Mouse (Mus musculus): Measurements from ENCODE around the gene Psmd2.

DNA sequence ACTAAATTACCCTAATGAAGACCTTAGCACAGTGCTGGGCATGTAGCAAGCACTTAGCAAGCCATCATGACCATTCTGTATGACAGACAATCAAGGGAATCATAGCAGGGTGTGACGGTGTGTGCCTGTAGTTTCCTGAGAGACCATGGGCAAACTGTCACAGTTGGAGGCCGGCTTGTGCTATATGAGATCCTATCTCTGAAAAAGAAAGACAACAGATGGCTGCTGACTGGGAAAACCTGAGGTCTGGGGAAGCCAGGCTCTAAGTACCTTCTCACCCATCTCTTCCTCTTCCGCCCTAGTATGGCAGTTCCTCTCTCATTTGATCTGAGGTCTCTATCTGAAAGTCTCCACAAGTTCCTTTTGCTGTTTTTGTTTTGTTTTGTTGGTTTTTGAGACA, 54.3 kb downstream of the Psmd2 start:
- TF ChIP-seq CTCF (IDR thresholded peaks at IDR 0.05; ENCODE audit: low read depth, low read length) (no peak), POLR2A (IDR thresholded peaks at IDR 0.05; ENCODE audit: insufficient read depth, low read length) (no peak)

Measured in ES-Bruce4 (cell line).